Mouse (Mus musculus): ENCODE measurements at regions not wholly inside any gene's neighbourhood (a gene's known extent, or its start where the extent isn't known, plus 50 kb on each side); places are given as distances from the start of the nearest gene placed in this dataset.

DNA sequence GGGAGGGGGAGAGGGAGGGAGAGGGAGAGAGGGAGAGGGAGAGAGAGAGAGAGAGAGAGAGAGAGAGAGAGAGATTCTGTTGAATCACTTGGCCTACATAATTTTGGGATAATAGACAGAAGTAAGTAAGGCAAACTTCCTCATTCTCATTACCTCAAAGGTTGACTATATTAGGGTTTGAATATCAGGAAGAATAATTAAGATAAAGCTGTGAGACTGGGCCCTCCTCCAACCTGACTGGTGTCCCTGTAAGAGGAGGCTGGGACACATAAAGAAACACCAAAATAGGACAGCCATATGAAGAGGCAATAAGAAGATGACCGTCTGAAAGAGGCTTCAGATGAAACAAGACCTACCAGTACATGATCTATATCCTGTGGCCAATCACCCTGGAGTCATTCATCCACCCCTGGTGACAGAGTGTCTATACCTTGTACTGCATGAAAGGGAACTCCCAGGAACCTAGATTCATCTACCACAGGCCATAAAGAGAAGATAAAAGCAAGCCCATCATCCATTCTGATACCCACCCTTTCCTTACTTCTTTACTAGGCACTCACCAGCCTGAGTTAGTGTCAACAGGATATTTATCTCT, 171.1 kb upstream of the Cpeb2 start:
- Histone ChIP-seq H3K9me3 (replicated peaks; ENCODE audit: low read length) (no peaks in the 10 kb centered on the region), H3K4me2 (ENCODE audit: insufficient read depth, low read depth, poor library complexity, severe bottlenecking) (no peak overlapping the region), H3K27me3 (replicated peaks) (no peaks in the 10 kb centered on the region), H3K9ac (ENCODE audit: insufficient read depth, low read depth) (no peak overlapping the region), H3K36me3 (replicated peaks in 1 of 2; ENCODE audit: control insufficient read depth in 1 of 2, insufficient read depth in 1 of 2, low read length in 1 of 2) (no peaks in the 10 kb centered on the region), H3K4me1 (ENCODE audit: control insufficient read depth in 1 of 2, insufficient read depth in 2 of 2) (no peaks in the 10 kb centered on the region), H3K79me2 (replicated peaks; ENCODE audit: control insufficient read depth, extremely low read depth, insufficient read depth, poor library complexity, severe bottlenecking) (no peaks in the 10 kb centered on the region), H3K4me3 (replicated peaks in 1 of 3; ENCODE audit: low read depth in 2 of 3, low read length in 2 of 3, poor library complexity in 1 of 3) (no peak overlapping the region), H3K27ac (ENCODE audit: insufficient read depth, low read depth) (no peak overlapping the region)
- dilution Hi-C loops (cut with MboI; ENCODE audit: extremely low pct_ligation_motif_present, extremely low pct_unique_long_range_greater_than_20kb, low sequenced_read_pairs) (no loop called here), in situ Hi-C loops (cut with MboI; ENCODE audit: low pct_ligation_motif_present, low pct_unique_long_range_greater_than_20kb, low sequenced_read_pairs) (no loop called here)
- DNase-seq (ENCODE audit: extremely low read depth): no peak
- TF ChIP-seq TBP (conservative IDR thresholded peaks at IDR 0.05; ENCODE audit: low read depth, low read length): no peak
- TF ChIP-seq SMC3 (IDR thresholded peaks at IDR 0.05; ENCODE audit: low read depth, low read length): no peak
- TF ChIP-seq POLR2A (IDR thresholded peaks at IDR 0.05; ENCODE audit: low read depth, low read length): no peak
- TF ChIP-seq BHLHE40 (IDR thresholded peaks at IDR 0.05; ENCODE audit: low read depth, low read length): no peak
- TF ChIP-seq JUND (conservative IDR thresholded peaks at IDR 0.05; ENCODE audit: low read depth, low read length): no peak
- TF ChIP-seq ZMIZ1 (IDR thresholded peaks at IDR 0.05; ENCODE audit: low read depth, low read length): no peak
- TF ChIP-seq MYC (IDR thresholded peaks at IDR 0.05; ENCODE audit: low read depth, low read length): no peak
- TF ChIP-seq ETS1 (conservative IDR thresholded peaks at IDR 0.05; ENCODE audit: low read depth, low read length): no peak
- TF ChIP-seq JUN (IDR thresholded peaks at IDR 0.05; ENCODE audit: insufficient read depth, low read depth, low read length): no peak
- no peak for TF ChIP-seq CHD2 (IDR thresholded peaks at IDR 0.05; ENCODE audit: low read length)
- TF ChIP-seq RCOR1 (conservative IDR thresholded peaks at IDR 0.05; ENCODE audit: low read depth, low read length): no peak
- no peak for TF ChIP-seq SIN3A (IDR thresholded peaks at IDR 0.05; ENCODE audit: low read length)

DNA sequence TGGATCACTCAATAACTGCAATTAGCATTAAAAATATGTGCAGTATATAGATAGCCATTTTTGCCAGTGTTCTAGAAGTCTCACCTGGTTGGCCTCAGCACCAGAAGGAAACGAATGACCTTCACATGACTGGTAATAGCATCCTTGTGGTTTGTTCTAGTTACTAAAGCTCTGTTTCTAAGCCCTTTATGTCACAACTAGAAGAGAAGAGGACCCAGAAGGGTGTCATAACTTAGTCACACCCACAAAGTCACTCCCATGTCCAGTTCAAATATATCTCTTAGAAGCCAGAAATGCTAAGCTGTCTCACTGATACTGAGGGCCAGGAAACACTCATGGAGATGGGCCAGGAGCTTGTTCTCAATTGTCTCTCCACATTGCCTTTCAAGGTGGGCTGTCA, 170.5 kb upstream of the Cpeb2 start:
- TF ChIP-seq MEF2A (IDR thresholded peaks at IDR 0.05; ENCODE audit: borderline replicate concordance, low read depth, low read length): no peak
- no peak for TF ChIP-seq EP300 (IDR thresholded peaks at IDR 0.05; ENCODE audit: low read length)
- no peak for TF ChIP-seq SIN3A (IDR thresholded peaks at IDR 0.05; ENCODE audit: low read length)
- no peak for TF ChIP-seq E2F4 (IDR thresholded peaks at IDR 0.05; ENCODE audit: insufficient replicate concordance, low read depth, low read length)
- TF ChIP-seq JUN (IDR thresholded peaks at IDR 0.05; ENCODE audit: insufficient read depth, low read depth, low read length): no peak
- no peak for TF ChIP-seq POLR2AphosphoS2 (IDR thresholded peaks at IDR 0.05; ENCODE audit: low read depth, low read length)
- TF ChIP-seq USF2 (conservative IDR thresholded peaks at IDR 0.05; ENCODE audit: low read depth, low read length): no peak
- no peak for TF ChIP-seq JUND (conservative IDR thresholded peaks at IDR 0.05; ENCODE audit: low read depth, low read length)
- TF ChIP-seq UBTF (IDR thresholded peaks at IDR 0.05; ENCODE audit: low read depth, low read length): no peak
- no peak for TF ChIP-seq GABPA (IDR thresholded peaks at IDR 0.05; ENCODE audit: insufficient replicate concordance, low read depth, low read length)
- no peak for TF ChIP-seq KAT2A (IDR thresholded peaks at IDR 0.05; ENCODE audit: insufficient replicate concordance, low read length)
- TF ChIP-seq ELF1 (IDR thresholded peaks at IDR 0.05; ENCODE audit: low read depth, low read length): no peak
- no peak for TF ChIP-seq POLR2A (IDR thresholded peaks at IDR 0.05; ENCODE audit: low read depth, low read length)
- dilution Hi-C loops (cut with MboI; ENCODE audit: extremely low pct_ligation_motif_present, extremely low pct_unique_long_range_greater_than_20kb, low sequenced_read_pairs): no loop called here

More for the DNA sequence above, 170.5 kb upstream of the Cpeb2 start:
- Histone ChIP-seq H3K36me3 (replicated peaks in 1 of 2; ENCODE audit: control insufficient read depth in 1 of 2, insufficient read depth in 1 of 2, low read length in 1 of 2) (no peaks in the 10 kb centered on the region), H3K9ac (ENCODE audit: insufficient read depth, low read depth) (no peak overlapping the region), H3K79me2 (replicated peaks; ENCODE audit: control insufficient read depth, extremely low read depth, insufficient read depth, poor library complexity, severe bottlenecking) (no peaks in the 10 kb centered on the region), H3K4me1 (ENCODE audit: control insufficient read depth in 1 of 2, insufficient read depth in 2 of 2) (no peaks in the 10 kb centered on the region), H3K27ac (ENCODE audit: insufficient read depth, low read depth) (no peak overlapping the region), H3K4me2 (ENCODE audit: insufficient read depth, low read depth, poor library complexity, severe bottlenecking) (no peak overlapping the region), H3K27me3 (replicated peaks) (no peaks in the 10 kb centered on the region), H3K4me3 (replicated peaks in 1 of 3; ENCODE audit: low read depth in 2 of 3, low read length in 2 of 3, poor library complexity in 1 of 3) (no peak overlapping the region), H3K9me3 (replicated peaks; ENCODE audit: low read length) (no peaks in the 10 kb centered on the region)
- in situ Hi-C loops (cut with MboI; ENCODE audit: low pct_ligation_motif_present, low pct_unique_long_range_greater_than_20kb, low sequenced_read_pairs): no loop called here
- no peak for DNase-seq (ENCODE audit: extremely low read depth)
